Mouse (Mus musculus) olfactory bulb, adult 2 months (tissue): Measurements from ENCODE around the gene Fam131c.

ENCODE experiments used
- CTCF ChIP-seq: fragments of 200-500 bp; IDR thresholded peaks from 2 replicates; pipeline ENCODE4 v1.5.1; 2012; ENCODE audit warnings: low read depth, mild to moderate bottlenecking, low read length, moderate library complexity; ENCODE audit not compliant: insufficient read depth
- POLR2A ChIP-seq: fragments of 200-500 bp; IDR thresholded peaks from 2 replicates; pipeline ENCODE4 v1.6.1; 2012; ENCODE audit warnings: mild to moderate bottlenecking, low read depth, low read length, moderate library complexity; ENCODE audit not compliant: insufficient read depth

GRCm38 (mm10) chr4:141365126-141365525 is 2.9 kb upstream of the Fam131c start:
- no peak for TF ChIP-seq CTCF
- no peak for TF ChIP-seq POLR2A
